Mouse (Mus musculus) lung, embryonic 16.5 days (tissue): ENCODE results near the gene Cttn. TPM values are rescaled to one million over a fixed set of nuclear protein-coding genes. Genes with fewer than 3 reads are reported as not detected.
A peak's percentile ranks its signal among the peaks of the same experiment; 100 is the strongest.

Source experiments
- ATAC-seq: fragments of 200-750 bp; cut with Nextera tagmentation; 2 replicates; pipeline ENCODE4 v1.8.0; 2017; ENCODE audit warnings: low read depth, mild to moderate bottlenecking, moderate library complexity
- H3K27ac ChIP-seq: fragments of 300-500 bp; sonication (generic); 2 replicates; pipeline ENCODE4 v1.5.1; 2014; ENCODE audit warnings: mild to moderate bottlenecking, control low read depth, low read length
- H3K27me3 ChIP-seq: fragments of 300-500 bp; sonication (generic); 2 replicates; pipeline ENCODE4 v1.6.1; 2014; ENCODE audit warnings: low read depth, low read length, mixed read lengths; ENCODE audit not compliant: control insufficient read depth, insufficient read depth
- H3K36me3 ChIP-seq: fragments of 300-500 bp; sonication (generic); 2 replicates; pipeline ENCODE4 v1.6.1; 2014; ENCODE audit warnings: low read length; ENCODE audit not compliant: control insufficient read depth, insufficient read depth
- H3K4me1 ChIP-seq: fragments of 300-500 bp; sonication (generic); replicated peaks from 2 replicates; pipeline ENCODE4 v1.6.1; 2014; ENCODE audit warnings: low read length, mixed read lengths; ENCODE audit not compliant: control insufficient read depth, insufficient read depth
- H3K4me2 ChIP-seq: fragments of 300-500 bp; sonication (generic); 2 replicates; pipeline ENCODE4 v1.6.1; 2014; ENCODE audit warnings: low read depth, low read length, control low read depth
- H3K4me3 ChIP-seq: fragments of 300-500 bp; sonication (generic); 2 replicates; pipeline ENCODE4 v1.5.1; 2014; ENCODE audit warnings: mild to moderate bottlenecking, low read length, control low read depth
- H3K9ac ChIP-seq: fragments of 300-500 bp; sonication (generic); 2 replicates; pipeline ENCODE4 v1.6.1; 2014; ENCODE audit warnings: low read length, control low read depth
- H3K9me3 ChIP-seq: fragments of 300-500 bp; sonication (generic); 2 replicates; pipeline ENCODE4 v1.6.1; 2016; ENCODE audit warnings: low read length; ENCODE audit not compliant: control insufficient read depth
- WGBS: fragments of 180-500 bp; shearing (Covaris S2); extraction: QIAGEN DNeasy Blood & Tissue Kit; methylation state at CpG from one replicate; pipeline ENCODE4 v1.1.7; 2014; 5-methylcytosine and 5-hydroxymethylcytosine counted together
- polyA plus RNA-seq: library from polyadenylated mRNA; unstranded; fragments of >200 nt; fragmentation: Nextera tagmentation; extraction: Ambion mirVana; gene quantifications from 2 replicates; pipeline ENCODE4 v1.2.1, GENCODE M21; 2015

Cttn gene
- polyA plus RNA-seq, 1 experiment from 2014 or later = 178 TPM

GRCm38 (mm10) chr7:144480314-144480713, 9.5 kb upstream of the Cttn start:
- H3K9me3 ChIP-seq = no peaks in the 10 kb centered on the region
- peaks cover 39% of the 10 kb centered on the region for H3K36me3 ChIP-seq
- H3K9ac ChIP-seq = no peak overlapping the region
- no peak for ATAC-seq
- no peak overlapping the region for H3K4me3 ChIP-seq
- H3K4me2 ChIP-seq = no peak overlapping the region
- H3K27me3 ChIP-seq = no peaks in the 10 kb centered on the region
- no peak overlapping the region for H3K27ac ChIP-seq
- H3K4me1 ChIP-seq = no peaks in the 10 kb centered on the region

- ATAC-seq = no peak
- no peak overlapping the region for H3K4me2 ChIP-seq
- no peak overlapping the region for H3K9ac ChIP-seq
- H3K27ac ChIP-seq = no peak overlapping the region
- no peaks in the 10 kb centered on the region for H3K4me1 ChIP-seq
- peaks cover 36% of the 10 kb centered on the region for H3K36me3 ChIP-seq
- no peaks in the 10 kb centered on the region for H3K9me3 ChIP-seq
- no peak overlapping the region for H3K4me3 ChIP-seq
- WGBS = 100% methylated on average over 1 of the region's 1 CpGs
- H3K27me3 ChIP-seq = no peaks in the 10 kb centered on the region
Measured at GRCm38 (mm10) chr7:144479569-144479968, 8.8 kb upstream of the Cttn start.

GRCm38 (mm10) chr7:144475741-144476140, 4.9 kb upstream of the Cttn start:
- ATAC-seq = no peak
- H3K4me2 ChIP-seq = no peak overlapping the region
- peaks cover 14% of the 10 kb centered on the region for H3K36me3 ChIP-seq
- H3K9me3 ChIP-seq = no peaks in the 10 kb centered on the region
- 79% methylated on average over 3 of the region's 3 CpGs for WGBS
- H3K4me3 ChIP-seq = no peak overlapping the region
- no peaks in the 10 kb centered on the region for H3K27me3 ChIP-seq
- H3K27ac ChIP-seq = no peak overlapping the region
- no peak overlapping the region for H3K9ac ChIP-seq
- H3K4me1 ChIP-seq = no peaks in the 10 kb centered on the region

- peaks cover 7% of the 10 kb centered on the region; the same call in 1 of the 2 replicates for H3K36me3 ChIP-seq
- no peaks in the 10 kb centered on the region for H3K9me3 ChIP-seq
- peaks cover 14% of the 10 kb centered on the region for H3K4me1 ChIP-seq
- H3K4me2 ChIP-seq = no peak overlapping the region
- no peak for ATAC-seq
- H3K4me3 ChIP-seq = no peak overlapping the region
- WGBS = 44% methylated on average over 4 of the region's 4 CpGs
- H3K9ac ChIP-seq = no peak overlapping the region
- H3K27me3 ChIP-seq = no peaks in the 10 kb centered on the region
- 0 out of 2 replicates have a peak overlapping the region, but pooled peaks have one; percentile 10 for H3K27ac ChIP-seq
Measured at GRCm38 (mm10) chr7:144473486-144473885, 2.7 kb upstream of the Cttn start.

- WGBS = 76% methylated on average over 2 of the region's 2 CpGs
- Histone ChIP-seq H3K9me3 (no peaks in the 10 kb centered on the region), H3K36me3 (no peaks in the 10 kb centered on the region), H3K4me2 (peak overlapping the region; percentile 74), H3K27ac (no peak overlapping the region), H3K4me3 (peak overlapping the region; percentile 88), H3K4me1 (peaks cover 14% of the 10 kb centered on the region), H3K9ac (peak overlapping the region; percentile 97), H3K27me3 (no peaks in the 10 kb centered on the region)
- no peak for ATAC-seq
Measured at GRCm38 (mm10) chr7:144471103-144471502, 294 bp upstream of the Cttn start.

- Histone ChIP-seq H3K27ac (peak overlapping the region; percentile 86), H3K36me3 (peaks cover 4% of the 10 kb centered on the region; the same call in 1 of the 2 replicates), H3K4me3 (peak overlapping the region; percentile 88), H3K9ac (peak overlapping the region; percentile 97), H3K4me2 (peak overlapping the region; percentile 74), H3K9me3 (no peaks in the 10 kb centered on the region), H3K4me1 (peaks cover 14% of the 10 kb centered on the region), H3K27me3 (no peaks in the 10 kb centered on the region)
- under 1% methylated on average over 31 of the region's 31 CpGs for WGBS
- ATAC-seq = peak; percentile 47
Measured at GRCm38 (mm10) chr7:144469908-144470544, 783 bp downstream of the Cttn start.

- 7% methylated on average over 4 of the region's 4 CpGs for WGBS
- no peaks in the 10 kb centered on the region for H3K27me3 ChIP-seq
- peaks cover 12% of the 10 kb centered on the region for H3K36me3 ChIP-seq
- peaks cover 14% of the 10 kb centered on the region for H3K4me1 ChIP-seq
- H3K27ac ChIP-seq = peak overlapping the region; percentile 86
- peak overlapping the region; percentile 74 for H3K4me2 ChIP-seq
- peak overlapping the region; percentile 97 for H3K9ac ChIP-seq
- ATAC-seq = peak; percentile 44
- H3K9me3 ChIP-seq = no peaks in the 10 kb centered on the region
- peak overlapping the region; percentile 88 for H3K4me3 ChIP-seq
Measured at GRCm38 (mm10) chr7:144469181-144469641, 1.6 kb downstream of the Cttn start.

GRCm38 (mm10) chr7:144468741-144469140, 2.1 kb downstream of the Cttn start:
- Histone ChIP-seq H3K4me1 (peaks cover 14% of the 10 kb centered on the region), H3K9ac (peak overlapping the region; percentile 97), H3K4me2 (peak overlapping the region; percentile 74), H3K4me3 (peak overlapping the region; percentile 88; the same call in 1 of the 2 replicates), H3K27me3 (no peaks in the 10 kb centered on the region), H3K27ac (peak overlapping the region; percentile 86; the same call in 1 of the 2 replicates), H3K9me3 (no peaks in the 10 kb centered on the region), H3K36me3 (peaks cover 15% of the 10 kb centered on the region)
- 77% methylated on average over 5 of the region's 5 CpGs for WGBS
- no peak for ATAC-seq

- no peak overlapping the region for H3K4me2 ChIP-seq
- H3K27me3 ChIP-seq = no peaks in the 10 kb centered on the region
- H3K36me3 ChIP-seq = peaks cover 60% of the 10 kb centered on the region
- ATAC-seq = no peak
- H3K4me1 ChIP-seq = no peaks in the 10 kb centered on the region
- WGBS = 79% methylated on average over 7 of the region's 7 CpGs
- H3K4me3 ChIP-seq = no peak overlapping the region
- H3K27ac ChIP-seq = no peak overlapping the region
- H3K9me3 ChIP-seq = no peaks in the 10 kb centered on the region
- H3K9ac ChIP-seq = no peak overlapping the region
Measured at GRCm38 (mm10) chr7:144462577-144462976, 8.2 kb downstream of the Cttn start.
